Mouse (Mus musculus) liver, adult 2 months (tissue): ENCODE data around the gene Esyt2. TPM values are rescaled to one million over a fixed set of nuclear protein-coding genes. Genes with fewer than 3 reads are reported as not detected.
A peak's percentile ranks its signal among the peaks of the same experiment; 100 is the strongest.

Experiments used
- DNase-seq: peaks from one replicate; pipeline ENCODE4 v3.0.0-alpha.2; 2011; ENCODE audit warnings: low read depth, low spot score; ENCODE audit errors: extremely low read depth
- H3K27ac ChIP-seq: fragments of 200-500 bp; replicated peaks from 2 replicates; pipeline ENCODE4 v1.5.1; 2012; ENCODE audit warnings: low read depth, mild to moderate bottlenecking, control low read depth, inconsistent platforms, low read length; ENCODE audit not compliant: insufficient read depth
- H3K27me3 ChIP-seq: fragments of 200-500 bp; 2 replicates; pipeline ENCODE4 v1.6.1; 2012; ENCODE audit warnings: mild to moderate bottlenecking, moderate library complexity, low read length, inconsistent platforms; ENCODE audit not compliant: control insufficient read depth, insufficient read depth
- H3K36me3 ChIP-seq: fragments of 200-500 bp; 2 replicates; pipeline ENCODE4 v1.6.1; 2012; ENCODE audit warnings: low read length, inconsistent platforms; ENCODE audit not compliant: control insufficient read depth, insufficient read depth
- H3K4me1 ChIP-seq: fragments of 200-500 bp; 2 replicates; pipeline ENCODE4 v1.6.1; 2011; ENCODE audit warnings: low read length; ENCODE audit not compliant: control insufficient read depth, insufficient read depth
- H3K4me3 ChIP-seq: fragments of 200-500 bp; 2 replicates; pipeline ENCODE4 v1.5.1; 2011; ENCODE audit warnings: low read depth, mild to moderate bottlenecking, control low read depth, low read length, moderate library complexity; ENCODE audit not compliant: insufficient read depth
- H3K79me2 ChIP-seq: fragments of 200-500 bp; 2 replicates; pipeline ENCODE4 v1.6.1; 2012; ENCODE audit warnings: inconsistent platforms, mild to moderate bottlenecking, low read length, moderate library complexity; ENCODE audit not compliant: control insufficient read depth, insufficient read depth
- H3K9ac ChIP-seq: fragments of 200-500 bp; 2 replicates; pipeline ENCODE4 v1.6.1; 2012; ENCODE audit warnings: low read depth, mild to moderate bottlenecking, control low read depth, inconsistent platforms, low read length
- CTCF ChIP-seq: fragments of 200-500 bp; IDR thresholded peaks from 2 replicates; pipeline ENCODE4 v1.5.1; 2011; ENCODE audit warnings: low read depth, low read length, control low read depth
- POLR2A ChIP-seq: fragments of 200-500 bp; IDR thresholded peaks from 2 replicates; pipeline ENCODE4 v1.6.1; 2011; ENCODE audit warnings: low read length, control low read depth; ENCODE audit not compliant: insufficient read depth; ENCODE audit errors: extremely low read depth
- WGBS: fragments of 180-500 bp; shearing (Covaris S2); methylation state at CpG from one replicate; pipeline ENCODE4 v1.1.7; 2018; 5-methylcytosine and 5-hydroxymethylcytosine counted together
- polyA plus RNA-seq: library from polyadenylated mRNA; depleted of rRNA; stranded (reverse); fragments of >200 nt; gene quantifications from 2 replicates; pipeline ENCODE4 v1.2.3, GENCODE M21; 2012
- total RNA-seq: library from RNA; depleted of rRNA; stranded (reverse); fragments of >200 nt; gene quantifications from 2 replicates; pipeline ENCODE4 v1.2.3, GENCODE M21; 2014

Esyt2 gene
- total and polyA plus RNA-seq, 2 experiments, result 2.4 to 27.7 TPM

- Histone ChIP-seq H3K36me3 (no peaks in the 10 kb centered on the region), H3K9ac (no peak overlapping the region), H3K79me2 (no peaks in the 10 kb centered on the region), H3K4me1 (no peaks in the 10 kb centered on the region), H3K27ac (no peak overlapping the region), H3K27me3 (no peaks in the 10 kb centered on the region), H3K4me3 (no peak overlapping the region)
- 89% methylated on average over 4 of the region's 4 CpGs for WGBS
- no peak for TF ChIP-seq POLR2A
- TF ChIP-seq CTCF, result no peak
- no peak for DNase-seq
These were observed 5.4 kb upstream of the Esyt2 start for GRCm38 (mm10) chr12:116275631-116276030.

GRCm38 (mm10) chr12:116276961-116277360 lies 4.0 kb upstream of the Esyt2 start:
- no peak overlapping the region for H3K4me3 ChIP-seq
- H3K4me1 ChIP-seq, result no peaks in the 10 kb centered on the region; the same call in 1 of the 2 replicates
- no peak overlapping the region for H3K9ac ChIP-seq
- no peak overlapping the region for H3K27ac ChIP-seq
- no peak for TF ChIP-seq CTCF
- no peak for TF ChIP-seq POLR2A
- WGBS, result 82% methylated on average over 2 of the region's 2 CpGs
- no peak for DNase-seq
- H3K79me2 ChIP-seq, result peaks cover 5% of the 10 kb centered on the region; the same call in 1 of the 2 replicates
- H3K36me3 ChIP-seq, result no peaks in the 10 kb centered on the region
- H3K27me3 ChIP-seq, result no peaks in the 10 kb centered on the region

GRCm38 (mm10) chr12:116278541-116278940 lies 2.5 kb upstream of the Esyt2 start:
- H3K4me3 ChIP-seq, result no peak overlapping the region
- no peaks in the 10 kb centered on the region; the same call in 1 of the 2 replicates for H3K4me1 ChIP-seq
- H3K79me2 ChIP-seq, result peaks cover 6% of the 10 kb centered on the region; the same call in 1 of the 2 replicates
- TF ChIP-seq POLR2A (no peak), CTCF (no peak)
- no peaks in the 10 kb centered on the region for H3K36me3 ChIP-seq
- WGBS, result 100% methylated on average over 1 of the region's 1 CpGs
- no peak overlapping the region for H3K27ac ChIP-seq
- no peak for DNase-seq
- no peak overlapping the region for H3K9ac ChIP-seq
- H3K27me3 ChIP-seq, result no peaks in the 10 kb centered on the region

GRCm38 (mm10) chr12:116279181-116279580 lies 1.8 kb upstream of the Esyt2 start:
- Histone ChIP-seq H3K4me1 (no peaks in the 10 kb centered on the region; the same call in 1 of the 2 replicates), H3K79me2 (peaks cover 6% of the 10 kb centered on the region; the same call in 1 of the 2 replicates)
- WGBS, result 93% methylated on average over 2 of the region's 2 CpGs

GRCm38 (mm10) chr12:116280149-116280652 lies 795 bp upstream of the Esyt2 start:
- no peaks in the 10 kb centered on the region for H3K36me3 ChIP-seq
- DNase-seq, result no peak
- H3K27ac ChIP-seq, result peak overlapping the region; percentile 93
- H3K4me1 ChIP-seq, result no peaks in the 10 kb centered on the region; the same call in 1 of the 2 replicates
- TF ChIP-seq CTCF, result no peak
- TF ChIP-seq POLR2A, result no peak
- H3K79me2 ChIP-seq, result peaks cover 6% of the 10 kb centered on the region; the same call in 1 of the 2 replicates
- peak overlapping the region; percentile 76 for H3K9ac ChIP-seq
- peak overlapping the region; percentile 92 for H3K4me3 ChIP-seq
- WGBS, result 6% methylated on average over 7 of the region's 7 CpGs
- H3K27me3 ChIP-seq, result no peaks in the 10 kb centered on the region

More at GRCm38 (mm10) chr12:116279181-116279580, 1.8 kb upstream of the Esyt2 start:
- no peak for DNase-seq
- Histone ChIP-seq H3K9ac (no peak overlapping the region), H3K36me3 (no peaks in the 10 kb centered on the region), H3K27ac (no peak overlapping the region), H3K4me3 (no peak overlapping the region), H3K27me3 (no peaks in the 10 kb centered on the region)
- no peak for TF ChIP-seq POLR2A
- no peak for TF ChIP-seq CTCF

GRCm38 (mm10) chr12:116281427-116282281 lies 658 bp downstream of the Esyt2 start:
- Histone ChIP-seq H3K4me3 (peak overlapping the region; percentile 92), H3K4me1 (no peaks in the 10 kb centered on the region; the same call in 1 of the 2 replicates), H3K27ac (peak overlapping the region; percentile 58), H3K36me3 (no peaks in the 10 kb centered on the region), H3K79me2 (peaks cover 12% of the 10 kb centered on the region; the same call in 1 of the 2 replicates), H3K27me3 (no peaks in the 10 kb centered on the region), H3K9ac (peak overlapping the region; percentile 91)
- TF ChIP-seq CTCF, result no peak
- TF ChIP-seq POLR2A, result no peak
- under 1% methylated on average over 55 of the region's 55 CpGs for WGBS
- peak; percentile 48 for DNase-seq
